Mouse (Mus musculus): Measurements from ENCODE around the gene Tceanc2.
"Not testable (repeated sequence)": the region's sequence is repeated elsewhere in the genome, so short reads cannot be mapped to it uniquely, and the experiment has no call there.

The Tceanc2 gene

GRCm38 (mm10) chr4:107127901-107128669 lies 50.8 kb downstream of the Tceanc2 start:
- no peak for DNase-seq (ENCODE audit: low read depth, low spot score)

- no peak for DNase-seq (ENCODE audit: low read depth, low spot score)
These were observed 51.9 kb downstream of the Tceanc2 start for GRCm38 (mm10) chr4:107126891-107127524.

- no peak for DNase-seq (ENCODE audit: low read depth, low spot score)
These were observed 52.5 kb downstream of the Tceanc2 start for GRCm38 (mm10) chr4:107126389-107126788.

- no peak for DNase-seq (ENCODE audit: low read depth, low spot score)
These were observed 53.8 kb downstream of the Tceanc2 start for GRCm38 (mm10) chr4:107125101-107125500.

- DNase-seq (ENCODE audit: low read depth, low spot score) = no peak
These were observed 54.5 kb downstream of the Tceanc2 start for GRCm38 (mm10) chr4:107124376-107124775.

- no peak for DNase-seq (ENCODE audit: low read depth, low spot score)
These were observed 57.6 kb downstream of the Tceanc2 start for GRCm38 (mm10) chr4:107121165-107121943.

- DNase-seq (ENCODE audit: low read depth, low spot score) = no peak
These were observed 58.2 kb downstream of the Tceanc2 start for GRCm38 (mm10) chr4:107120676-107121075.

GRCm38 (mm10) chr4:107119056-107119455 lies 59.9 kb downstream of the Tceanc2 start:
- DNase-seq (ENCODE audit: low read depth, low spot score) = no peak

GRCm38 (mm10) chr4:107117741-107118385 lies 61.1 kb downstream of the Tceanc2 start:
- DNase-seq (ENCODE audit: low read depth, low spot score) = no peak

GRCm38 (mm10) chr4:107114278-107114677 lies 64.6 kb downstream of the Tceanc2 start:
- no peak for DNase-seq (ENCODE audit: low read depth, low spot score)

GRCm38 (mm10) chr4:107109181-107109580 lies 69.7 kb downstream of the Tceanc2 start:
- not testable (repeated sequence) for DNase-seq (ENCODE audit: low read depth, low spot score)

- DNase-seq (ENCODE audit: low read depth, low spot score) = no peak
These were observed 70.6 kb downstream of the Tceanc2 start for GRCm38 (mm10) chr4:107108291-107108731.

GRCm38 (mm10) chr4:107106777-107107176 lies 72.1 kb downstream of the Tceanc2 start:
- no peak for DNase-seq (ENCODE audit: low read depth, low spot score)

GRCm38 (mm10) chr4:107102220-107102619 lies 76.7 kb downstream of the Tceanc2 start:
- DNase-seq (ENCODE audit: low read depth, low spot score) = no peak

GRCm38 (mm10) chr4:107098791-107099525 lies 80.0 kb downstream of the Tceanc2 start:
- DNase-seq (ENCODE audit: low read depth, low spot score) = no peak

- no peak for DNase-seq (ENCODE audit: low read depth, low spot score)
These were observed 80.5 kb downstream of the Tceanc2 start for GRCm38 (mm10) chr4:107098375-107098774.

- DNase-seq (ENCODE audit: low read depth, low spot score) = no peak
These were observed 81.0 kb downstream of the Tceanc2 start for GRCm38 (mm10) chr4:107097871-107098270.

- DNase-seq (ENCODE audit: low read depth, low spot score) = no peak
These were observed 82.0 kb downstream of the Tceanc2 start, which contains the start of gene Cdcp2 for GRCm38 (mm10) chr4:107096841-107097373. Gene Cdcp2, plus strand, starts transcription at chr4:107096891.

GRCm38 (mm10) chr4:107096043-107096442 lies 82.9 kb downstream of the Tceanc2 start:
- no peak for DNase-seq (ENCODE audit: low read depth, low spot score)

GRCm38 (mm10) chr4:107094484-107095187 lies 84.3 kb downstream of the Tceanc2 start:
- DNase-seq (ENCODE audit: low read depth, low spot score) = no peak
